Mouse (Mus musculus): ENCODE data around the gene Entpd3. TPM values are rescaled to one million over a fixed set of nuclear protein-coding genes. Genes with fewer than 3 reads are reported as not detected.
A peak's percentile ranks its signal among the peaks of the same experiment; 100 is the strongest.

Gene Entpd3
- total RNA-seq, 2 experiments from 2014 or later = 4.9 to 8.1 TPM

GRCm38 (mm10) chr9:120545994-120546393 lies 6.4 kb downstream of the Entpd3 start:
- intact Hi-C loops (cut with DNase I) = no loop called here
- no peak overlapping the region for H3K27ac ChIP-seq
- no peak for TF ChIP-seq CTCF (IDR thresholded peaks at IDR 0.05)
- DNase-seq (ENCODE audit: extremely low spot score in 1 of 2, low spot score in 2 of 2) = no peak
- H3K4me3 ChIP-seq = no peak overlapping the region

DNA sequence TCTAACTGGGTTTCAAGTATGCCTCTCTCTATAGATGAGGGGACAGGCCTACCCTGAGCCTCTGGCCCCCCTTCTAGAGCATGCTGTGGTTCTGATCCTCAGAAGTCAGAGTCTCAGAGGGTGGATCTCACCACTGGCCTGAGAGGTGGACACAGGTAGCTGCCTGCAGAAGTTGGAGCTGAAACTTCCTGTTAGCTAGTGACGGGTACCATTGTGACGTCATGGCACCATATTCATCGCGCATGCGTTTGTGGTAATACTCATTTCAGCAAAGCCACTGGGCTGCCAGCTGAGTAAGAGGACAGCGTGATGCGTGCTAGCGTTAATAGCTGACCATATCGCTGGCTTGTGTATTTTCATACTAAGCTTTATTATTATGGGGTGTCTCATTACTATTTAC lies 6.9 kb downstream of the Entpd3 start:
- no peak overlapping the region for H3K27ac ChIP-seq
- H3K4me3 ChIP-seq = no peak overlapping the region
- TF ChIP-seq CTCF (IDR thresholded peaks at IDR 0.05) = no peak
- intact Hi-C loops (cut with DNase I) = no loop called here
- no peak for DNase-seq (ENCODE audit: extremely low spot score in 1 of 2, low spot score in 2 of 2)

DNA sequence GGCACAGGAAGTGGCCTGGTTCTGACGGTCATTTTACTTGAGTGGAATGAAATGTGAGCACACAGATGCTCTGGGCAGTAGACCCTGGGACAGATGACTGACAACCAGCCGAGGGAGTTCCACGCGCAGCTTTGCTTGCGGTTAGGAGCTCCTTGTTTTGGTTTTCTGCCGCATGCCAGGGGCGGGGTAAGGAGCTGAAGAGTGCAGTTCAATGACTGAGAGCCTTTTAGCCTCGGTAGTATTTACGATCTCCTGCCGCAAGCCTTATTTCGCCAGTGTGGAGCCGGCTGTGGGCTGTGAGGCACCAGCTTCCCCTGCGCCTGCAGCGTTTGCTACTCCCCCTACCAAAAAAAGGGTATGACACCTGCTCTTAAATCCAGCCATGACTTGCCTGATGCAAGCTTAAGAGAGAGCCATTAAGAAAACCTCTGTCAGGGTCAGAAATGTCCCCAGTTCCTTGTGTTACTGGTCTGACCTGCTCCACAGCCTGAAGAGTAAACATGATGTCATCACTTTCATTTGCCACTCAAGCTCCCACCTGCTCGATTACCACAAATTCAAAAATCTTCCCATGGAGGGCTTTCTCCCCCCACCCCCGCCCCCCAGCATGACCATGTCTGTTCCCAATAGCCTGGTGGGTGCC lies 7.5 kb downstream of the Entpd3 start:
- Histone ChIP-seq H3K27ac (no peak overlapping the region), H3K4me3 (no peak overlapping the region)
- intact Hi-C loops (cut with DNase I) = no loop called here
- DNase-seq (ENCODE audit: extremely low spot score in 1 of 2, low spot score in 2 of 2) = no peak
- no peak for TF ChIP-seq CTCF (IDR thresholded peaks at IDR 0.05)

GRCm38 (mm10) chr9:120550778-120551177 lies 11.2 kb downstream of the Entpd3 start:
- TF ChIP-seq CTCF (IDR thresholded peaks at IDR 0.05) = no peak
- intact Hi-C loops (cut with DNase I) = no loop called here
- no peak overlapping the region for H3K4me3 ChIP-seq
- no peak for DNase-seq (ENCODE audit: extremely low spot score in 1 of 2, low spot score in 2 of 2)
- no peak overlapping the region for H3K27ac ChIP-seq

DNA sequence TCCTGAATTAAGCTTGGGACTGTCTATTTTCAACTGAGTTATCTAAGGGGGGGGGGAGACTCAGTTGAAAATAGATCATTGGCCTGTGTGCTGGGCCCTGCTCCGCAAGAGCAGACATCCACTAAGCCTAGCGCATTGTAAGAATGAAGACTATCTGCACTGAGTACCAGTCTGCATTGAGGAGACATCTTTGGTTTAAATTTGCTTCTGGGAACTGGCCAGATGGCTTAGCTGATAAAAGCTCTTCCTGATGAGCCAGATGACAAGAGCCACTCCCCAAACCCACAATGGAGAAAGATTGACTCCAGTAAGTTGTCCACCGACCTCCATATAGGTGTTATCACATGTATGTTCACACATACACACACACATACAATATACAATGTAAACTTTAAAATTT lies 24.0 kb downstream of the Entpd3 start:
- TF ChIP-seq CTCF (IDR thresholded peaks at IDR 0.05) = no peak
- Histone ChIP-seq H3K27ac (no peak overlapping the region), H3K4me3 (no peak overlapping the region)
- no peak for DNase-seq (ENCODE audit: extremely low spot score in 1 of 2, low spot score in 2 of 2)
- intact Hi-C loops (cut with DNase I) = no loop called here

GRCm38 (mm10) chr9:120564247-120564646 lies 24.6 kb downstream of the Entpd3 start:
- no peak for TF ChIP-seq CTCF (IDR thresholded peaks at IDR 0.05)
- Histone ChIP-seq H3K4me3 (no peak overlapping the region), H3K27ac (no peak overlapping the region)
- DNase-seq (ENCODE audit: extremely low spot score in 1 of 2, low spot score in 2 of 2) = no peak
- intact Hi-C loops (cut with DNase I) = no loop called here

- Histone ChIP-seq H3K27ac (no peak overlapping the region), H3K4me3 (no peak overlapping the region)
- no peak for TF ChIP-seq CTCF (IDR thresholded peaks at IDR 0.05)
- intact Hi-C loops (cut with DNase I) = no loop called here
- no peak for DNase-seq (ENCODE audit: extremely low spot score in 1 of 2, low spot score in 2 of 2)
Observed at GRCm38 (mm10) chr9:120566384-120566783, 26.8 kb downstream of the Entpd3 start.

DNA sequence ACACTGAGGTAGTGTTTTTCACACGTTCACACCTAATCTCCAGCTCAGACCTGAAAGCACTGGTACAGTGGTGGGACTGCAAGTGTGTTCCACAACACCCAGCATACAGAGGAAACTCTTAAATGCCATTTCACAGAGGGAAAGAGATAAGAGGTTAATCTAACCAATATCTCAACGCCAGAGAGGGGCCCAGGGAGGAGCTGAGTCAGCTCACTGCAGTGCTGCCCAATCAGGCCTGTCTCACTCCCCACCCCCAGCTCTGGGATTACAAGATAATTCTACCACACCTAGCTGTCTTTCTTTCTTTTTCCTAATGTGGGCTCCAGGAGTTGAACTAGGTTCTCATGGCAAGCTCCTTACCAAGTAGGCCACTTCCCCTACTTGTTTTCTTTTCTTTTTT lies 29.3 kb downstream of the Entpd3 start:
- H3K4me3 ChIP-seq = no peak overlapping the region
- H3K27ac ChIP-seq = no peak overlapping the region
- intact Hi-C loops (cut with DNase I) = no loop called here
- no peak for DNase-seq (ENCODE audit: extremely low spot score in 1 of 2, low spot score in 2 of 2)
- no peak for TF ChIP-seq CTCF (IDR thresholded peaks at IDR 0.05)

DNA sequence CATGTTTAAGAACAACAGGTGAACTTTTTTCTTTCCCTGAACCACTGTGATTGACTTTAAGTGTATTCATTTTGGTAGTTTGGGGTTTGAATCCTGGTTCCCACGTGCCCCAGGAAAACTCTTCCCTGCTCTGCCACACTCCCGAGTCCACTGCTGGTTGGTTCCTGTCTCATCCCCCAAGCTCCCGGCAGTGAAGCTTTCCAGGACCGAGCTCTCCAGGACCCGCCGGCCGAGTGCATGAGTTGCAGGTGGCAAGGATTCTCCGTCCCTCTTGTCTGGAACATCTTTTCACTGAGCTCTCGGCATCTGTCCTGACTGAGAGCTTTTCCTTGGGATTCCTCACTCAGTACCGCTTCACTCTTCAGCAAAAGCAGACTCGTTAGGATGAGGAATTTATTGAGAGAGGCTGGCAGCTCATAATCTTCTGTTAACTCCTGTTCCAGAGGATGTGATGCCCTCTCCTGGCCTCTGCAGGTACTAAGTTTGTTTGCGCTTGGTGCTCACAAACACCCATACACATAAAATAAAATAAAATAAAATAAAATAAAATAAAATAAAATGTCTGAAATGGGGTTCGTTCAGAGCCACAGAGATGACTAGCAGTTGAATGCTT lies 30.2 kb downstream of the Entpd3 start:
- peak; percentile 35 to 43 for DNase-seq (ENCODE audit: extremely low spot score in 1 of 2, low spot score in 2 of 2)
- intact Hi-C loops (cut with DNase I) = loop anchor here (5.0 to 10.0 kb wide), 2 partner anchors 133 to 435 kb away; no protein-coding TSS in a partner anchor

GRCm38 (mm10) chr9:120570334-120570725 lies 30.7 kb downstream of the Entpd3 start:
- H3K27ac ChIP-seq = no peak overlapping the region
- intact Hi-C loops (cut with DNase I) = loop anchor here (5.0 to 10.0 kb wide), 2 partner anchors 133 to 436 kb away; no protein-coding TSS in a partner anchor
- no peak for TF ChIP-seq CTCF (IDR thresholded peaks at IDR 0.05)
- DNase-seq (ENCODE audit: extremely low spot score in 1 of 2, low spot score in 2 of 2) = no peak
- H3K4me3 ChIP-seq = peak overlapping the region; percentile 72

More for the DNA sequence above, 30.2 kb downstream of the Entpd3 start:
- TF ChIP-seq CTCF (IDR thresholded peaks at IDR 0.05) = peak; percentile 60
- Histone ChIP-seq H3K4me3 (no peak overlapping the region), H3K27ac (no peak overlapping the region)

GRCm38 (mm10) chr9:120570741-120571592 lies 31.3 kb downstream of the Entpd3 start, which contains the start of gene Rpl14:
TSS of gene Rpl14 (plus strand) at chr9:120571444.
- peak; percentile 97 for DNase-seq (ENCODE audit: extremely low spot score in 1 of 2, low spot score in 2 of 2)
- intact Hi-C loops (cut with DNase I) = loop anchor here (1.0 to 10.0 kb wide), 3 partner anchors 69 to 436 kb away; no protein-coding TSS in a partner anchor
- no peak for TF ChIP-seq CTCF (IDR thresholded peaks at IDR 0.05)

More at GRCm38 (mm10) chr9:120570741-120571592, 31.3 kb downstream of the Entpd3 start, which contains the start of gene Rpl14:
- H3K4me3 ChIP-seq = peak within 1 kb of the TSS; percentile 72
- H3K27ac ChIP-seq = peak within 1 kb of the TSS; percentile 90
